Mouse (Mus musculus) MEL (cell line): ENCODE data around the gene Dhx30. TPM values are rescaled to one million over a fixed set of nuclear protein-coding genes. Genes with fewer than 3 reads are reported as not detected.
"Not testable (repeated sequence)": the region's sequence is repeated elsewhere in the genome, so short reads cannot be mapped to it uniquely, and the experiment has no call there.

Source experiments
- DNase-seq: peaks from one replicate; pipeline ENCODE4 v3.0.0; 2011; ENCODE audit warnings: low read depth, low spot score
- H3K27ac ChIP-seq: 2 replicates; pipeline ENCODE4 v1.5.1; 2012; ENCODE audit warnings: low read depth, mild to moderate bottlenecking, control low read depth, low read length, moderate library complexity; ENCODE audit not compliant: control insufficient read depth
- H3K27me3 ChIP-seq, 2 experiments: fragments of 150-350 bp in 1 of 2; sonication (generic) in 1 of 2; 2 replicates each; pipeline ENCODE4 v1.6.1; 2012; ENCODE audit warnings: low read length in 2 of 2, mild to moderate bottlenecking in 2 of 2, improper control_type of control experiment in 1 of 2, moderate library complexity in 1 of 2; ENCODE audit not compliant: insufficient read depth in 2 of 2, control insufficient read depth in 1 of 2
- H3K36me3 ChIP-seq, 2 experiments: 2 replicates each; pipeline ENCODE4 v1.6.1; 2012 to 2014; ENCODE audit warnings: low read length in 2 of 2, improper control_type of control experiment in 1 of 2, inconsistent platforms in 1 of 2, mild to moderate bottlenecking in 1 of 2; ENCODE audit not compliant: insufficient read depth in 2 of 2, control insufficient read depth in 1 of 2
- H3K4me1 ChIP-seq, 2 experiments: fragments of 150-350 bp in 1 of 2; sonication (generic) in 1 of 2; 2 replicates each; pipeline ENCODE4 v1.6.1; 2012; ENCODE audit warnings: low read length in 2 of 2, improper control_type of control experiment in 1 of 2, mild to moderate bottlenecking in 1 of 2; ENCODE audit not compliant: insufficient read depth in 2 of 2, control insufficient read depth in 1 of 2
- H3K4me3 ChIP-seq, 2 experiments: fragments of 150-350 bp in 1 of 2; sonication (generic) in 1 of 2; 2 replicates each; pipeline ENCODE4 v1.5.1; 2012; ENCODE audit warnings: low read depth in 2 of 2, low read length in 2 of 2, mild to moderate bottlenecking in 2 of 2, moderate library complexity in 2 of 2, control low read depth in 1 of 2, improper control_type of control experiment in 1 of 2; ENCODE audit not compliant: control insufficient read depth in 1 of 2, insufficient read depth in 1 of 2
- H3K79me2 ChIP-seq: 2 replicates; pipeline ENCODE4 v1.6.1; 2012; ENCODE audit warnings: mild to moderate bottlenecking, low read length, moderate library complexity; ENCODE audit not compliant: control insufficient read depth, poor library complexity, insufficient read depth
- H3K9ac ChIP-seq: 2 replicates; pipeline ENCODE4 v1.6.1; 2012; ENCODE audit warnings: low read depth, mild to moderate bottlenecking, control low read depth, low read length, moderate library complexity; ENCODE audit not compliant: control insufficient read depth, poor library complexity, severe bottlenecking
- H3K9me3 ChIP-seq: fragments of 150-350 bp; sonication (generic); replicated peaks from 2 replicates; pipeline ENCODE4 v1.6.1; 2012; ENCODE audit warnings: mild to moderate bottlenecking, low read length, improper control_type of control experiment, moderate library complexity; ENCODE audit not compliant: insufficient read depth
- CTCF ChIP-seq, 3 experiments: IDR thresholded peaks in 2 of 3; conservative IDR thresholded peaks in 1 of 3; 2 replicates each; pipeline ENCODE4 v1.5.1; 2011 to 2012; ENCODE audit warnings: low read length in 3 of 3, low read depth in 2 of 3, mild to moderate bottlenecking in 2 of 3, improper control_type of control experiment in 1 of 3, inconsistent platforms in 1 of 3, mixed read lengths in 1 of 3, moderate library complexity in 1 of 3; ENCODE audit not compliant: control insufficient read depth in 1 of 3, insufficient read depth in 1 of 3, poor library complexity in 1 of 3, severe bottlenecking in 1 of 3
- EP300 ChIP-seq, 2 experiments: IDR thresholded peaks; 2 replicates each; pipeline ENCODE4 v1.6.1; 2011; ENCODE audit warnings: improper control_type of control experiment in 2 of 2, low read length in 2 of 2, low read depth in 1 of 2, mild to moderate bottlenecking in 1 of 2
- HCFC1 ChIP-seq: IDR thresholded peaks from 2 replicates; pipeline ENCODE4 v1.6.1; 2012; ENCODE audit warnings: low read depth, mild to moderate bottlenecking, inconsistent platforms, low read length, improper control_type of control experiment, moderate library complexity
- MAZ ChIP-seq: IDR thresholded peaks from 2 replicates; pipeline ENCODE4 v1.6.1; 2012; ENCODE audit warnings: low read depth, mild to moderate bottlenecking, inconsistent platforms, low read length, improper control_type of control experiment
- MXI1 ChIP-seq: IDR thresholded peaks from 2 replicates; pipeline ENCODE4 v1.6.1; 2011; ENCODE audit warnings: mild to moderate bottlenecking, low read depth, low read length, improper control_type of control experiment
- SIN3A ChIP-seq: IDR thresholded peaks from 2 replicates; pipeline ENCODE4 v1.6.1; 2012; ENCODE audit warnings: low read length, improper control_type of control experiment, inconsistent platforms
- TBP ChIP-seq: IDR thresholded peaks from 2 replicates; pipeline ENCODE4 v1.8.0; 2011; ENCODE audit warnings: low read depth, low read length, improper control_type of control experiment
- ZMIZ1 ChIP-seq: IDR thresholded peaks from 2 replicates; pipeline ENCODE4 v1.6.1; 2012; ENCODE audit warnings: low read depth, mild to moderate bottlenecking, inconsistent platforms, low read length, improper control_type of control experiment, moderate library complexity
- ZNF384 ChIP-seq: IDR thresholded peaks from 2 replicates; pipeline ENCODE4 v1.6.1; 2012; ENCODE audit warnings: low read depth, mild to moderate bottlenecking, inconsistent platforms, low read length, improper control_type of control experiment
- polyA plus RNA-seq, 2 experiments: library from polyadenylated mRNA; stranded (reverse) in 1 of 2; unstranded in 1 of 2; fragments of >175 nt in 1 of 2; fragments of >200 nt in 1 of 2; gene quantifications; 2 replicates each; pipeline versions ENCODE4 v1.2.1 to v1.2.4; 2012; ENCODE audit warnings: low replicate concordance in 2 of 2, low read depth in 1 of 2; ENCODE audit not compliant: insufficient read length in 2 of 2, insufficient read depth in 1 of 2, missing spikeins in 1 of 2
- total RNA-seq: library from RNA; depleted of rRNA; stranded (reverse); fragments of 300-350 nt; gene quantifications from 2 replicates; pipeline ENCODE4 v1.2.3, GENCODE M21; 2012

Gene Dhx30
- total and polyA plus RNA-seq, 3 experiments = 113 to 126 TPM; not detected in 1

GRCm38 (mm10) chr9:110131525-110132197, 14.0 kb upstream of the Dhx30 start (continued):
- TF ChIP-seq ZNF384 = 0 out of 2 replicates have a peak, but pooled peaks have one; percentile 1

- peak; percentile 65 for DNase-seq
- no peaks in the 10 kb centered on the region for H3K9me3 ChIP-seq
- no peaks in the 10 kb centered on the region for H3K27me3 ChIP-seq
- peak overlapping the region; percentile 61 to 73 for H3K4me3 ChIP-seq
- H3K9ac ChIP-seq = peak overlapping the region; percentile 84
- peaks cover 39% of the 10 kb centered on the region for H3K79me2 ChIP-seq
- peaks cover 0 to 25% of the 10 kb centered on the region in 2 experiments; a peak in 2 of 4 replicates for H3K36me3 ChIP-seq
- TF ChIP-seq MAZ = no peak; the same call in 1 of the 2 replicates
- TF ChIP-seq EP300 (IDR thresholded peaks at IDR 0.05; ENCODE audit: low read depth in 1 of 2, low read length in 2 of 2) = peak in 1 of 2 experiments; percentile 4; a peak in 1 of 4 replicates
- 0 out of 2 replicates have a peak, but pooled peaks have one; percentile 8 for TF ChIP-seq TBP
- TF ChIP-seq MXI1 = no peak; the same call in 1 of the 2 replicates
- peak; percentile 55; the same call in 1 of the 2 replicates for TF ChIP-seq ZNF384
- peak; percentile 77; the same call in 1 of the 2 replicates for TF ChIP-seq SIN3A
- 0 out of 2 replicates have a peak, but pooled peaks have one; percentile 43 for TF ChIP-seq HCFC1
- TF ChIP-seq ZMIZ1 = no peak
- peaks cover 3 to 15% of the 10 kb centered on the region in 2 experiments; a peak in 3 of 4 replicates for H3K4me1 ChIP-seq
- H3K27ac ChIP-seq = peak overlapping the region; percentile 96
These were observed 13.4 kb upstream of the Dhx30 start for GRCm38 (mm10) chr9:110130896-110131524.

- TF ChIP-seq CTCF (IDR thresholded peaks at IDR 0.05 in 2 of 3, conservative IDR thresholded peaks at IDR 0.05 in 1 of 3; ENCODE audit: control insufficient read depth in 1 of 3, insufficient read depth in 1 of 3, low read depth in 2 of 3, low read length in 3 of 3, poor library complexity in 1 of 3, severe bottlenecking in 1 of 3) (peak in 1 of 3 experiments; percentile 15; a peak in 1 of 6 replicates), ZNF384 (0 out of 2 replicates have a peak, but pooled peaks have one; percentile 25), TBP (peak; percentile 93)
- H3K27ac ChIP-seq, H3K4me1 ChIP-seq, H3K27me3 ChIP-seq, H3K36me3 ChIP-seq, H3K79me2 ChIP-seq, H3K9me3 ChIP-seq, H3K4me3 ChIP-seq, H3K9ac ChIP-seq: not testable (repeated sequence)
- DNase-seq = peak; percentile 47
These were observed 6.4 kb upstream of the Dhx30 start for GRCm38 (mm10) chr9:110124008-110124540.
